Mouse (Mus musculus): ENCODE results near the gene Mmp9.

The Mmp9 gene

GRCm38 (mm10) chr2:164991808-164992207 lies 51.2 kb downstream of the Mmp9 start:
- DNase-seq (ENCODE audit: low spot score): no peak

GRCm38 (mm10) chr2:164994156-164994555 lies 53.6 kb downstream of the Mmp9 start:
- DNase-seq (ENCODE audit: low spot score): no peak

- DNase-seq (ENCODE audit: low spot score): no peak
These were observed 54.3 kb downstream of the Mmp9 start for GRCm38 (mm10) chr2:164994659-164995428.

- DNase-seq (ENCODE audit: low spot score): no peak
These were observed 55.4 kb downstream of the Mmp9 start for GRCm38 (mm10) chr2:164995976-164996375.

GRCm38 (mm10) chr2:164996848-164997720 lies 56.5 kb downstream of the Mmp9 start:
- no peak for DNase-seq (ENCODE audit: low spot score)

- DNase-seq (ENCODE audit: low spot score): no peak
These were observed 57.3 kb downstream of the Mmp9 start for GRCm38 (mm10) chr2:164997721-164998428.

GRCm38 (mm10) chr2:165001958-165002357 lies 61.4 kb downstream of the Mmp9 start:
- no peak for DNase-seq (ENCODE audit: low spot score)

- no peak for DNase-seq (ENCODE audit: low spot score)
These were observed 62.5 kb downstream of the Mmp9 start for GRCm38 (mm10) chr2:165003108-165003507.

GRCm38 (mm10) chr2:165004237-165004636 lies 63.7 kb downstream of the Mmp9 start:
- DNase-seq (ENCODE audit: low spot score): no peak
